Mouse (Mus musculus): ENCODE measurements around the gene Zfp536. TPM values are rescaled to one million over a fixed set of nuclear protein-coding genes. Genes with fewer than 3 reads are reported as not detected.
"Not testable (repeated sequence)": the region's sequence is repeated elsewhere in the genome, so short reads cannot be mapped to it uniquely, and the experiment has no call there.

The Zfp536 gene
- total RNA-seq, 2 experiments from 2014 or later: 0.75 to 1.5 TPM

- DNase-seq: no peak
Observed at GRCm38 (mm10) chr7:37606472-37606871, 167.0 kb downstream of the Zfp536 start.

GRCm38 (mm10) chr7:37603525-37603909 lies 169.9 kb downstream of the Zfp536 start:
- not testable (repeated sequence) for DNase-seq

- DNase-seq: no peak
Observed at GRCm38 (mm10) chr7:37602871-37603524, 170.4 kb downstream of the Zfp536 start.

GRCm38 (mm10) chr7:37600318-37600717 lies 173.1 kb downstream of the Zfp536 start:
- no peak for DNase-seq

GRCm38 (mm10) chr7:37594211-37595030 lies 179.0 kb downstream of the Zfp536 start:
- DNase-seq: no peak

- no peak for DNase-seq
Observed at GRCm38 (mm10) chr7:37593566-37593965, 179.9 kb downstream of the Zfp536 start.

- no peak for DNase-seq
Observed at GRCm38 (mm10) chr7:37586694-37587093, 186.7 kb downstream of the Zfp536 start.

- DNase-seq: no peak
Observed at GRCm38 (mm10) chr7:37581262-37581661, 192.2 kb downstream of the Zfp536 start.

GRCm38 (mm10) chr7:37580554-37580953 lies 192.9 kb downstream of the Zfp536 start:
- DNase-seq: no peak

- DNase-seq: no peak
Observed at GRCm38 (mm10) chr7:37572021-37572420, 201.4 kb downstream of the Zfp536 start.

GRCm38 (mm10) chr7:37568811-37569500 lies 204.5 kb downstream of the Zfp536 start:
- DNase-seq: no peak

GRCm38 (mm10) chr7:37568041-37568440 lies 205.4 kb downstream of the Zfp536 start:
- no peak for DNase-seq

GRCm38 (mm10) chr7:37566019-37566418 lies 207.4 kb downstream of the Zfp536 start:
- no peak for DNase-seq

GRCm38 (mm10) chr7:37565371-37565770 lies 208.1 kb downstream of the Zfp536 start:
- DNase-seq: no peak

GRCm38 (mm10) chr7:37564644-37565043 lies 208.8 kb downstream of the Zfp536 start:
- DNase-seq: no peak

GRCm38 (mm10) chr7:37563831-37564400 lies 209.5 kb downstream of the Zfp536 start:
- no peak for DNase-seq

GRCm38 (mm10) chr7:37563171-37563574 lies 210.3 kb downstream of the Zfp536 start:
- peak; percentile 55 for DNase-seq

GRCm38 (mm10) chr7:37562505-37562904 lies 210.9 kb downstream of the Zfp536 start:
- DNase-seq: no peak

GRCm38 (mm10) chr7:37560581-37560980 lies 212.9 kb downstream of the Zfp536 start:
- no peak for DNase-seq

GRCm38 (mm10) chr7:37559851-37560250 lies 213.6 kb downstream of the Zfp536 start:
- no peak for DNase-seq

GRCm38 (mm10) chr7:37559341-37559740 lies 214.1 kb downstream of the Zfp536 start:
- DNase-seq: no peak

GRCm38 (mm10) chr7:37556811-37557210 lies 216.6 kb downstream of the Zfp536 start:
- DNase-seq: no peak

GRCm38 (mm10) chr7:37554405-37554804 lies 219.0 kb downstream of the Zfp536 start:
- DNase-seq: no peak

Measured in gastrocnemius, postnatal 25 days (tissue).